Mouse (Mus musculus) ES-E14 (cell line): ENCODE data around the gene Tac2. TPM values are rescaled to one million over a fixed set of nuclear protein-coding genes. Genes with fewer than 3 reads are reported as not detected.

ENCODE experiments used
- DNase-seq: peaks from one replicate; pipeline ENCODE4 v3.0.0-alpha.2; 2013; ENCODE audit warnings: low read depth, low spot score
- H3K27ac ChIP-seq: 2 replicates; pipeline ENCODE4 v1.5.1; 2012; ENCODE audit warnings: low read depth, mild to moderate bottlenecking, low read length, moderate library complexity, mixed read lengths; ENCODE audit not compliant: poor library complexity, insufficient read depth, severe bottlenecking
- H3K36me3 ChIP-seq: 2 replicates; pipeline ENCODE4 v1.6.1; 2012; ENCODE audit warnings: mild to moderate bottlenecking, low read length, moderate library complexity, mixed read lengths; ENCODE audit not compliant: control insufficient read depth, poor library complexity, insufficient read depth, severe bottlenecking
- H3K4me1 ChIP-seq, 2 experiments: fragments of 150-350 bp in 1 of 2; sonication (generic) in 1 of 2; 2 replicates each; pipeline ENCODE4 v1.6.1; 2012; ENCODE audit warnings: low read length in 2 of 2, mild to moderate bottlenecking in 1 of 2, mixed read lengths in 1 of 2; ENCODE audit not compliant: control insufficient read depth in 2 of 2, insufficient read depth in 2 of 2, poor library complexity in 1 of 2
- H3K4me3 ChIP-seq, 2 experiments: fragments of 150-350 bp in 1 of 2; sonication (generic) in 1 of 2; 2 replicates each; pipeline ENCODE4 v1.5.1; 2012; ENCODE audit warnings: low read length in 2 of 2, low read depth in 1 of 2, mild to moderate bottlenecking in 1 of 2, mixed read lengths in 1 of 2; ENCODE audit not compliant: insufficient read depth in 1 of 2, poor library complexity in 1 of 2, severe bottlenecking in 1 of 2
- H3K9ac ChIP-seq: 2 replicates; pipeline ENCODE4 v1.6.1; 2012; ENCODE audit warnings: low read depth, mild to moderate bottlenecking, low read length, mixed read lengths; ENCODE audit not compliant: poor library complexity, insufficient read depth, severe bottlenecking
- H3K9me3 ChIP-seq: fragments of 150-350 bp; sonication (generic); 2 replicates; pipeline ENCODE4 v1.6.1; 2012; ENCODE audit warnings: low read depth, mild to moderate bottlenecking, low read length; ENCODE audit not compliant: control insufficient read depth, insufficient read depth
- CHD2 ChIP-seq: IDR thresholded peaks from 2 replicates; pipeline ENCODE4 v1.6.1; 2014; ENCODE audit warnings: mild to moderate bottlenecking, low read depth, low read length, inconsistent platforms
- HCFC1 ChIP-seq: IDR thresholded peaks from 2 replicates; pipeline ENCODE4 v1.6.1; 2012; ENCODE audit warnings: low read length, inconsistent platforms, borderline replicate concordance; ENCODE audit not compliant: insufficient read depth
- MAFK ChIP-seq: IDR thresholded peaks from 2 replicates; pipeline ENCODE4 v1.6.1; 2014; ENCODE audit warnings: mild to moderate bottlenecking, low read depth, low read length, inconsistent platforms; ENCODE audit not compliant: insufficient read depth
- ZC3H11A ChIP-seq: IDR thresholded peaks from 2 replicates; pipeline ENCODE4 v1.6.1; 2012; ENCODE audit warnings: low read depth, mild to moderate bottlenecking, inconsistent platforms, low read length, borderline replicate concordance
- ZNF384 ChIP-seq: IDR thresholded peaks from 2 replicates; pipeline ENCODE4 v1.6.1; 2012; ENCODE audit warnings: low read depth, low read length, inconsistent platforms
- in situ Hi-C, 2 experiments: fragments of 600-800 bp; cut with MboI; formaldehyde crosslinking; loops; one replicate each; pipeline ENCODE4 v1.15.1; 2025; ENCODE audit warnings: low sequenced_read_pairs in 2 of 2, inconsistent platforms in 1 of 2; ENCODE audit not compliant: unreplicated experiment in 2 of 2
- total RNA-seq: library from RNA; depleted of rRNA; stranded (reverse); fragments of 300-350 nt; gene quantifications from 2 replicates; pipeline ENCODE4 v1.2.3, GENCODE M21; 2012; rRNA removed

The Tac2 gene
- 0.37 and 0.45 TPM in 2 replicates for total RNA-seq

GRCm38 (mm10) chr10:127724178-127724577 lies at the start of gene Tac2:
Gene Tac2, plus strand, starts transcription at chr10:127724478.
- Histone ChIP-seq H3K27ac (no peak within 1 kb of the TSS; the same call in 1 of the 2 replicates), H3K4me3 (no peak within 1 kb of the TSS), H3K36me3 (no peaks in the 10 kb centered on the region), H3K4me1 (peaks cover 4 to 24% of the 10 kb centered on the region in 2 experiments; a peak in 1 of 4 replicates), H3K9ac (no peak within 1 kb of the TSS), H3K9me3 (no peaks in the 10 kb centered on the region)
- TF ChIP-seq CHD2 = no peak
- no peak for TF ChIP-seq ZC3H11A
- TF ChIP-seq HCFC1 = no peak
- no peak for TF ChIP-seq ZNF384
- no peak for TF ChIP-seq MAFK
- in situ Hi-C loops = no loop called here
- DNase-seq = no peak

- no peak for DNase-seq
- in situ Hi-C loops = no loop called here
- no peak overlapping the region for H3K4me3 ChIP-seq
Measured at GRCm38 (mm10) chr10:127674794-127675522, 49.3 kb upstream of the Tac2 start.

GRCm38 (mm10) chr10:127675859-127676398 lies 48.3 kb upstream of the Tac2 start:
- no peaks in the 10 kb centered on the region for H3K36me3 ChIP-seq

More at GRCm38 (mm10) chr10:127674794-127675522, 49.3 kb upstream of the Tac2 start:
- Histone ChIP-seq H3K4me1 (no peaks in the 10 kb centered on the region), H3K36me3 (no peaks in the 10 kb centered on the region), H3K9ac (no peak overlapping the region), H3K9me3 (no peaks in the 10 kb centered on the region), H3K27ac (no peak overlapping the region)
- TF ChIP-seq MAFK (0 out of 2 replicates have a peak, but pooled peaks have one; percentile 24), CHD2 (no peak), HCFC1 (peak; percentile 78), ZNF384 (peak; percentile 61; the same call in 1 of the 2 replicates), ZC3H11A (peak; percentile 82)

GRCm38 (mm10) chr10:127676691-127677548 lies 47.4 kb upstream of the Tac2 start:
- Histone ChIP-seq H3K9me3 (no peaks in the 10 kb centered on the region), H3K4me3 (peak overlapping the region; percentile 88 to 93), H3K9ac (peak overlapping the region; percentile 81), H3K27ac (no peak overlapping the region), H3K4me1 (no peaks in the 10 kb centered on the region), H3K36me3 (no peaks in the 10 kb centered on the region)
- TF ChIP-seq CHD2 (peak; percentile 79), MAFK (no peak)
- peak; percentile 94 for DNase-seq
- in situ Hi-C loops = no loop called here

More at GRCm38 (mm10) chr10:127675859-127676398, 48.3 kb upstream of the Tac2 start:
- H3K9me3 ChIP-seq = no peaks in the 10 kb centered on the region
- in situ Hi-C loops = no loop called here
- TF ChIP-seq ZNF384 = 0 out of 2 replicates have a peak, but pooled peaks have one; percentile 39
- TF ChIP-seq MAFK = no peak
- no peaks in the 10 kb centered on the region for H3K4me1 ChIP-seq
- peak overlapping the region in 1 of 2 experiments; percentile 88; a peak in 2 of 4 replicates for H3K4me3 ChIP-seq
- H3K27ac ChIP-seq = no peak overlapping the region
- no peak overlapping the region for H3K9ac ChIP-seq
- no peak for DNase-seq
